8 mouse cellular contexts compared by ENCODE assay signal in the genomic region with DNA sequence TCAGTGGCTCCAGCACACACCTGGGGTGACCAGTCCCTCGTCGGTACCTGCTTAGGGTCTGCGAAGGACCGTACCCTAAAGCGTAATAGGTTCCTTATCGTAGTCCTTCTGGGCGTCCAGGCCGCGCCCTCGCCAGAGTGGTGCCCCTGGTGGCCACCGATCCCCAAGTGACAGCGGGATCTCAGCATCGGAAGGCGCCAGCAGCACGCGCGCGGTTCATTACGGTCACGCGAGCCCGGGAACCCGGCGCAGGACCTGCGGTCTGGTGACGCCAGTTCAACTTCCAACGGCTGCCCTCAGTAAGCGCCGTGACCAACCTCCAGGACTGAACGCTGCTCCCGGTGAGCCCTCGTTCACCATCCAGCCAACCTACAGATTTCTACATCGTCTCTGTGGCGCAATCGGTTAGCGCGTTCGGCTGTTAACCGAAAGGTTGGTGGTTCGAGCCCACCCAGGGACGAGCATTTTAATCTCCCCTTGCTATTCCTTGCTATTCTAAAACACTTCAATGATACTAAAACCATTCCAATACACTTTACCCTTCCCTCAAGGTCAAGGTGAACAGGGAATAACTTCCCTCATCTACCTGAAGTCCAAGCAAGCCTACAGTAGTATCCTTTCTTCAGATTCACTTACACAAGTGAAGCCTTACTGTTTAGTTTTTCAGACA. TPM values are rescaled to one million over a fixed set of nuclear protein-coding genes. Genes with fewer than 3 reads are reported as not detected.
A peak's percentile ranks its signal among the peaks of the same experiment; 100 is the strongest.
DNase-seq lines count a peak whose midpoint lies in the region; ATAC-seq and TF ChIP-seq lines count a peak whose summit lies in the region.

No protein-coding gene starts in this region.

- WGBS in limb, embryonic 12.5 days, result under 1% methylated on average over 41 of the region's 41 CpGs

- no peak overlapping the region for H3K27ac ChIP-seq in limb, embryonic 12.5 days

- peak overlapping the region; percentile 38 for H3K4me3 ChIP-seq in limb, embryonic 12.5 days (replicated peaks)
- no peak overlapping the region for H3K4me3 ChIP-seq in myocyte

- DNase-seq in ovary, postnatal 10 days (ENCODE audit: low spot score), result peak; percentile 2
- DNase-seq in ovary, postnatal 14 days (ENCODE audit: low spot score), result no peak
- DNase-seq in embryo, embryonic 10 days (ENCODE audit: low spot score), result peak; percentile 93
- DNase-seq in ovary, postnatal 36 days (ENCODE audit: low spot score), result no peak
- no peak for DNase-seq in spleen, postnatal 36 days (ENCODE audit: low spot score in 2 of 2)

- H3ac ChIP-seq in myocyte (ENCODE audit: control insufficient read depth, insufficient read length), result no peak overlapping the region

- peaks cover 92% of the 10 kb centered on the region for H3K27me3 ChIP-seq in limb, embryonic 12.5 days
- H3K27me3 ChIP-seq in myocyte (ENCODE audit: control insufficient read depth, insufficient read depth, insufficient read length), result no peaks in the 10 kb centered on the region

- H3K36me3 ChIP-seq in limb, embryonic 12.5 days, result no peaks in the 10 kb centered on the region
- H3K36me3 ChIP-seq in myocyte (ENCODE audit: control insufficient read depth, insufficient read depth), result no peaks in the 10 kb centered on the region

- no peaks in the 10 kb centered on the region for H3K79me2 ChIP-seq in myocyte (ENCODE audit: control insufficient read depth, insufficient read depth)

- no peak overlapping the region; the same call in 1 of the 2 replicates for H3K9ac ChIP-seq in limb, embryonic 12.5 days (replicated peaks)

- H3K4me1 ChIP-seq in limb, embryonic 12.5 days (replicated peaks), result peaks cover 8% of the 10 kb centered on the region; the same call in 1 of the 2 replicates

- 0 out of 2 replicates have a peak, but pooled peaks cover 6% of the 10 kb centered on the region for H3K9me3 ChIP-seq in limb, embryonic 12.5 days

- ATAC-seq in granulocyte monocyte progenitor cell, adult 5-6 weeks (replicated peaks; ENCODE audit: poor library complexity, severe bottlenecking), result peak; percentile 88
- no peak for ATAC-seq in limb, embryonic 12.5 days (ENCODE audit: insufficient number of reproducible peaks, insufficient read depth, low FRiP score, low TSS enrichment, low read depth)

- H3K4me2 ChIP-seq in limb, embryonic 12.5 days, result peak overlapping the region; percentile 56
- peak overlapping the region; percentile 61 for H3K4me2 ChIP-seq in myocyte (ENCODE audit: low read depth)

- TF ChIP-seq POLR2A in myocyte (IDR thresholded peaks at IDR 0.05; ENCODE audit: insufficient read length, low read depth), result no peak

TF ChIP-seq in myocyte, 11 proteins besides CTCF, POLR2A, EP300 and RAD21:
- no peak for TF ChIP-seq E2F4 (IDR thresholded peaks at IDR 0.05; ENCODE audit: insufficient read depth)
- no peak for TF ChIP-seq TCF12 (IDR thresholded peaks at IDR 0.05; ENCODE audit: insufficient read depth, poor library complexity, severe bottlenecking)
- no peak for TF ChIP-seq REST (IDR thresholded peaks at IDR 0.05; ENCODE audit: insufficient read depth, insufficient read length)
- TF ChIP-seq TCF3 (IDR thresholded peaks at IDR 0.05; ENCODE audit: insufficient read length, low read depth), result no peak
- no peak for TF ChIP-seq MYOD1 (IDR thresholded peaks at IDR 0.05; ENCODE audit: control insufficient read depth in 1 of 3, insufficient read length in 2 of 3, low read depth in 2 of 3)
- TF ChIP-seq MYOG (IDR thresholded peaks at IDR 0.05; ENCODE audit: control insufficient read depth in 1 of 3, insufficient read depth in 1 of 3, insufficient read length in 2 of 3, low read depth in 2 of 3), result no peak
- TF ChIP-seq CEBPB (IDR thresholded peaks at IDR 0.05; ENCODE audit: insufficient read depth, poor library complexity, severe bottlenecking), result no peak
- no peak for TF ChIP-seq MAX (IDR thresholded peaks at IDR 0.05; ENCODE audit: low read depth)
- no peak for TF ChIP-seq USF1 (IDR thresholded peaks at IDR 0.05; ENCODE audit: low read depth)
- no peak for TF ChIP-seq SRF (IDR thresholded peaks at IDR 0.05; ENCODE audit: control insufficient read depth, insufficient read length, low read depth)
- TF ChIP-seq POLR2AphosphoS2 (IDR thresholded peaks at IDR 0.05; ENCODE audit: insufficient read length, low read depth), result no peak
TF ChIP-seq in myocyte: peak in this region for 0.

RNA-seq across cellular contexts. Expression of gene BC107364, which starts 50.1 kb away (rescaled TPM):
- total RNA-seq in granulocyte monocyte progenitor cell, adult 5-6 weeks (2014; fragmentation: Nextera tagmentation), result not detected in 2 replicates
- not detected in 2 replicates for total RNA-seq in granulocyte monocyte progenitor cell, adult 5-6 weeks (2017)
- polyA plus RNA-seq in limb, embryonic 12.5 days (2016; fragmentation: Nextera tagmentation; extraction: Ambion mirVana), result not detected in 2 replicates
- polyA plus RNA-seq in myocyte (2012; fragmentation: generic; extraction: Trizol), result not detected

Comparison
In these comparisons a context has a peak if more than half of its experiments do, and no peak if none do; other contexts are left out.
1. DNase-seq: peak in ovary, postnatal 10 days (single experiment) and embryo, embryonic 10 days (single experiment); none in ovary, postnatal 14 days (single experiment), ovary, postnatal 36 days (single experiment) and spleen, postnatal 36 days (0 of 2).